Mouse (Mus musculus): ENCODE results near the gene Paox. TPM values are rescaled to one million over a fixed set of nuclear protein-coding genes. Genes with fewer than 3 reads are reported as not detected.

Gene Paox
- 20.2 and 23.5 TPM in 2 replicates for polyA plus RNA-seq (2015; fragmentation: Nextera tagmentation; extraction: Ambion mirVana)

DNA sequence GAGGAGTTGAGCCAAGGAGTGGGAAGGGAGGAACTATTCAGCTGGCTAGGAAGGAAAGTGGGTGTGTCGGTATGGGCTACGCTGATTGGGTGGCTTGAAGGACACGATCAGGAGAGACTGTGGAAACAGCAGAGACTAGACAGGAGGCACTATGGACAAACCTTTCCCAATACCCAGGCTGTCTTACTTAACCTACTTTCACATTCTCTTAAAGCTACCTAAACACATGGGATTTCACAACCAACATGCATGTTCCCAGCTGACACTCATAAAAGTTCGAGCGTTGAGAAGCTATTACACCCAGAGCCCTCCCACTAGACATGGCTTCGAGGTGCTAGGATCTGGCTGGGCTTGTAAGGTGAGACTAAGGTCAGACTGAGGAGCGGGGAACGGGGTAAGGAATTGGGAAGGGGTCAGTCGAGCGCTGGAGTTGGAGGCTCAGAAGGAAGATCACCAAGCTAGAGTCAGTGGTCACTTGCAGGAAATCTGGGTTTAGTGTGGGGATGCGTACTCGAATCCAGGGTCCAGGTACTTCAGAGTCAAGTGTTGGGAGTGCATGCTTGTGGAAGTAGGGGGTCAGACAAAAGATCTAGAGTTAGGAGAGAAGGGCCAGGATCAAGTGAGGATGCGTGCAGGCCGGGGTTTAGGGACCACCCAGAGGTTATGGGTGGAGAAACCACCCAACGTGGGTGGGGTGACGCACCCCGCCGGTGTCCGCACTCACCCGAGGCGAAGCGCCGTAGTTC is at the start of gene Paox:
Gene Paox, plus strand, starts transcription at position 217 of the 746 bp plus-strand sequence.
- Histone ChIP-seq H3K4me1 (ENCODE audit: insufficient read depth, low read length) (peaks cover 3% of the 10 kb centered on the region; the same call in 1 of the 2 replicates), H3K4me3 (ENCODE audit: low read length) (peak within 1 kb of the TSS; percentile 88), H3K27me3 (ENCODE audit: insufficient read depth, low read length) (no peaks in the 10 kb centered on the region), H3K27ac (ENCODE audit: low read length) (peak within 1 kb of the TSS; percentile 91), H3K36me3 (ENCODE audit: insufficient read depth, low read length) (peaks cover 19% of the 10 kb centered on the region), H3K9ac (replicated peaks; ENCODE audit: low read length) (peak within 1 kb of the TSS; percentile 91), H3K9me3 (ENCODE audit: low read length) (no peaks in the 10 kb centered on the region), H3K4me2 (replicated peaks; ENCODE audit: low read depth, low read length) (peak within 1 kb of the TSS; percentile 96)
- ATAC-seq (ENCODE audit: low FRiP score, low TSS enrichment) = peak; percentile 83
- 1% methylated on average over 23 of the region's 23 CpGs for WGBS

- Histone ChIP-seq H3K4me2 (replicated peaks; ENCODE audit: low read depth, low read length) (no peak overlapping the region), H3K9me3 (ENCODE audit: low read length) (no peaks in the 10 kb centered on the region), H3K27ac (ENCODE audit: low read length) (no peak overlapping the region), H3K4me3 (ENCODE audit: low read length) (no peak overlapping the region), H3K9ac (replicated peaks; ENCODE audit: low read length) (no peak overlapping the region), H3K27me3 (ENCODE audit: insufficient read depth, low read length) (peaks cover 18% of the 10 kb centered on the region), H3K36me3 (ENCODE audit: insufficient read depth, low read length) (no peaks in the 10 kb centered on the region), H3K4me1 (ENCODE audit: insufficient read depth, low read length) (0 out of 2 replicates have a peak, but pooled peaks cover 2% of the 10 kb centered on the region)
- WGBS = 64% methylated on average over 6 of the region's 6 CpGs
- no peak for ATAC-seq (ENCODE audit: low FRiP score, low TSS enrichment)
Measured at GRCm38 (mm10) chr7:140067397-140067796, 48.2 kb upstream of the Paox start.

DNA sequence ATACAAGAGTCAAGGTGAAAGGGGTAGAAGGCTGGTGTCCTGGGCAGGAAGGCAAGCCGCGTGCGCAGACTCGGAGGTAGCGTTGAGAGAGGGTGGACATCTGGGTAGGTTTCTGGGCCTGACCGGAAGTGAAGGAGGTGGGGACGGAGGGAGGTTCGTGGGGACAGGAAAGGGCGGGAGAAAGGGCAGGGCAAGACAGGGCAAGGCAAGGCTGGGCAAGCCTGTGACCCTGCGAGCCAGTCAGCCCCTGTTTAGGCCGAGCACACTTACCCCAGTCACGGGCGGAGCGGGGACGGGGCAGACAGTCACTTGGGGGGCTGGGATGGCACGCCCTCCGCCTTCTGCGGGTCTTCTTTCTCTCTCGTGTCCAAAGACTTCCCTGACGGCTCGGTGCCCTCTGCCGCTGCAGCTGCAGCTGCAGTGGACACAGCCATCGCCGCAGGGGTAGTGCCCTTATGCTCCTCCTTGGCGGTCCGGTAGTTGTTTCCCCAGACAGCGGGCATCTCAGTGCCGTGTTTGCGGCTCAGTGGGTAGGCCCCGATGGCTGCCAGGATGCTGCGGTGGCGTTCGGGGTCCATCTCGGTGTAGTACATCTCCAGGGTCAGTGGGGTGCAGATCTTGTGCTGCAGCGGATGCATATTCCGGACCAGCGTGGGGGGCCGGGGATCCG is 45.4 kb upstream of the Paox start:
- H3K9ac ChIP-seq (replicated peaks; ENCODE audit: low read length) = peak overlapping the region; percentile 65
- ATAC-seq (ENCODE audit: low FRiP score, low TSS enrichment) = peak; percentile 61; the same call in 1 of the 2 replicates
- no peaks in the 10 kb centered on the region for H3K27me3 ChIP-seq (ENCODE audit: insufficient read depth, low read length)
- 0 out of 2 replicates have a peak, but pooled peaks cover 2% of the 10 kb centered on the region for H3K4me1 ChIP-seq (ENCODE audit: insufficient read depth, low read length)
- H3K27ac ChIP-seq (ENCODE audit: low read length) = no peak overlapping the region
- 34% methylated on average over 34 of the region's 39 CpGs for WGBS
- peak overlapping the region; percentile 40 for H3K4me3 ChIP-seq (ENCODE audit: low read length)
- no peaks in the 10 kb centered on the region for H3K9me3 ChIP-seq (ENCODE audit: low read length)
- peak overlapping the region; percentile 56 for H3K4me2 ChIP-seq (replicated peaks; ENCODE audit: low read depth, low read length)
- H3K36me3 ChIP-seq (ENCODE audit: insufficient read depth, low read length) = no peaks in the 10 kb centered on the region

DNA sequence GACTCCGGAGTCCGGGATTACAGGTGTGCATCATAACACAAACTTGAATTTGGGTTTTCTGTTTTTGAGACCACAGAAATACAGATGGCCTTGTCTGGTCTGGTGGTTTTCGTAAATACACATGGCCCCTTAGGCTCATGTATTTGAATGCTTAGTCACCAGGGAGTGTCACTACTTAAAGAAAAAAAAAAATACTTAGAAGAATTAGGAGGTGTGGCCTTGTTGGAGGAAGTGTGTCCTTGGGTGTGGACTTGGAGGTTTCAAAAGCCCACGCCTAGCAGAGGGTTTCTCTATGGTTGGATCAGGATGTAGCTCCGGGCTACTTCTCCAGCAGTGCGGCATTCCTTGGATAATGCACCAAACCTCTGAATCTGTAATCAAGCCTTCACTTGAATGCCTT is 37.9 kb upstream of the Paox start:
- peaks cover 4% of the 10 kb centered on the region; the same call in 1 of the 2 replicates for H3K4me1 ChIP-seq (ENCODE audit: insufficient read depth, low read length)
- no peak overlapping the region for H3K4me3 ChIP-seq (ENCODE audit: low read length)
- H3K9me3 ChIP-seq (ENCODE audit: low read length) = no peaks in the 10 kb centered on the region
- no peak overlapping the region for H3K27ac ChIP-seq (ENCODE audit: low read length)
- ATAC-seq (ENCODE audit: low FRiP score, low TSS enrichment) = no peak
- H3K27me3 ChIP-seq (ENCODE audit: insufficient read depth, low read length) = peaks cover 37% of the 10 kb centered on the region
- no peak overlapping the region for H3K9ac ChIP-seq (replicated peaks; ENCODE audit: low read length)
- no peaks in the 10 kb centered on the region for H3K36me3 ChIP-seq (ENCODE audit: insufficient read depth, low read length)
- 77% methylated on average over 6 of the region's 6 CpGs for WGBS
- H3K4me2 ChIP-seq (replicated peaks; ENCODE audit: low read depth, low read length) = no peak overlapping the region

GRCm38 (mm10) chr7:140078711-140079110 is 36.9 kb upstream of the Paox start:
- Histone ChIP-seq H3K27ac (ENCODE audit: low read length) (no peak overlapping the region), H3K9ac (replicated peaks; ENCODE audit: low read length) (no peak overlapping the region), H3K9me3 (ENCODE audit: low read length) (no peaks in the 10 kb centered on the region), H3K4me2 (replicated peaks; ENCODE audit: low read depth, low read length) (no peak overlapping the region), H3K4me1 (ENCODE audit: insufficient read depth, low read length) (peaks cover 4% of the 10 kb centered on the region; the same call in 1 of the 2 replicates), H3K27me3 (ENCODE audit: insufficient read depth, low read length) (peaks cover 37% of the 10 kb centered on the region), H3K4me3 (ENCODE audit: low read length) (no peak overlapping the region), H3K36me3 (ENCODE audit: insufficient read depth, low read length) (no peaks in the 10 kb centered on the region)
- no peak for ATAC-seq (ENCODE audit: low FRiP score, low TSS enrichment)
- WGBS = 6% methylated on average over 5 of the region's 5 CpGs

- ATAC-seq (ENCODE audit: low FRiP score, low TSS enrichment) = peak; percentile 46; the same call in 1 of the 2 replicates
- Histone ChIP-seq H3K27me3 (ENCODE audit: insufficient read depth, low read length) (peaks cover 37% of the 10 kb centered on the region), H3K9me3 (ENCODE audit: low read length) (no peaks in the 10 kb centered on the region), H3K27ac (ENCODE audit: low read length) (no peak overlapping the region), H3K4me2 (replicated peaks; ENCODE audit: low read depth, low read length) (peak overlapping the region; percentile 40), H3K4me1 (ENCODE audit: insufficient read depth, low read length) (peaks cover 4% of the 10 kb centered on the region; the same call in 1 of the 2 replicates), H3K9ac (replicated peaks; ENCODE audit: low read length) (no peak overlapping the region), H3K4me3 (ENCODE audit: low read length) (peak overlapping the region; percentile 27; the same call in 1 of the 2 replicates), H3K36me3 (ENCODE audit: insufficient read depth, low read length) (no peaks in the 10 kb centered on the region)
- 4% methylated on average over 24 of the region's 24 CpGs for WGBS
Measured at GRCm38 (mm10) chr7:140080503-140081156, 35.0 kb upstream of the Paox start.

DNA sequence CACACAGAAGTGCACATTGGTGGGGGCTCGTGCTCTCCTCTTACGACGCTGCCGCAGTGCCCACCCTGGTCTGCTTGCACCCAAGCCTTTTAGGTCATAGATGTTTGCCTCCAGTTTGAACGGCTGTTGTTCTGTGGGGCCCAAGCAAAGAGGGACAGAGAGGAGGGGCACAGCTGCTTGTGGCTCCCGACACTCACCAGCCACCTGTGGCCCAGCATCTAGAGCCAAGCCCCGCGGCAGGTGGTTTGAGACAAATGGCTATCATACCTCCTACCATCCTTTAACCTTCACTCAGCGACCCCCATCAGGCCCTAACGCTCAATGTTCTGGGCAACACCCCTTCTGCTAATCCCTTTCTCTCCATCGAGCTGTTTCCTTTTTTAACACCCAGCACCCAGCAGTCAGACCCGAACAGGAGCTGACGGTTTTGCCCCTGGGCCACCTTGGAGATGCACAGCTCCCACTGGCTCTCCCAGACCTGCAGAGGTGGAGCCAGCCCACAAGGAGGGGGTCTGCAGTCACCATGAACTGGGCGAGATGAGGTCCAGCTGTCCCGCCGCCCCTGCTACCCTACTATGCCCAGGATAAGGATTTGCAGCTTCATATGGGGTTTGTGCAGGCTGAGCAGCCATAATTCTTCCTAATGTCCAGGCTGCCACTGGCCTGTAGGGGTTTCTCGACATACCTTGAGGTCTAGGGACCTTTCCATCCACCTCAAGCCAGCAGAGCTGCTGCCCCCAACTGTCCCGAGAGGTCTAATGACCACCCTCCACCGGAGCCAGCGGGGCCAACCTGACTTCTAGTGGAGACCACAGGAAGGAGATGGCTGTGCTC is 34.0 kb upstream of the Paox start:
- Histone ChIP-seq H3K36me3 (ENCODE audit: insufficient read depth, low read length) (no peaks in the 10 kb centered on the region), H3K4me3 (ENCODE audit: low read length) (no peak overlapping the region), H3K4me2 (replicated peaks; ENCODE audit: low read depth, low read length) (peak overlapping the region; percentile 25; the same call in 1 of the 2 replicates), H3K9me3 (ENCODE audit: low read length) (no peaks in the 10 kb centered on the region), H3K4me1 (ENCODE audit: insufficient read depth, low read length) (peaks cover 4% of the 10 kb centered on the region; the same call in 1 of the 2 replicates), H3K9ac (replicated peaks; ENCODE audit: low read length) (no peak overlapping the region), H3K27me3 (ENCODE audit: insufficient read depth, low read length) (peaks cover 37% of the 10 kb centered on the region), H3K27ac (ENCODE audit: low read length) (no peak overlapping the region)
- peak; percentile 43 for ATAC-seq (ENCODE audit: low FRiP score, low TSS enrichment)
- WGBS = 13% methylated on average over 20 of the region's 20 CpGs

- Histone ChIP-seq H3K4me3 (ENCODE audit: low read length) (no peak within 1 kb of the TSS), H3K9me3 (ENCODE audit: low read length) (no peaks in the 10 kb centered on the region), H3K36me3 (ENCODE audit: insufficient read depth, low read length) (no peaks in the 10 kb centered on the region), H3K27ac (ENCODE audit: low read length) (no peak within 1 kb of the TSS), H3K4me2 (replicated peaks; ENCODE audit: low read depth, low read length) (peak within 1 kb of the TSS; percentile 25; the same call in 1 of the 2 replicates), H3K4me1 (ENCODE audit: insufficient read depth, low read length) (peaks cover 4% of the 10 kb centered on the region; the same call in 1 of the 2 replicates), H3K9ac (replicated peaks; ENCODE audit: low read length) (no peak within 1 kb of the TSS), H3K27me3 (ENCODE audit: insufficient read depth, low read length) (peaks cover 37% of the 10 kb centered on the region)
- 4% methylated on average over 18 of the region's 18 CpGs for WGBS
- peak; percentile 72 for ATAC-seq (ENCODE audit: low FRiP score, low TSS enrichment)
Measured at GRCm38 (mm10) chr7:140082242-140082678, 33.3 kb upstream of the Paox start, which contains the start of gene Caly. Caly (minus strand) TSS chr7:140082548.

DNA sequence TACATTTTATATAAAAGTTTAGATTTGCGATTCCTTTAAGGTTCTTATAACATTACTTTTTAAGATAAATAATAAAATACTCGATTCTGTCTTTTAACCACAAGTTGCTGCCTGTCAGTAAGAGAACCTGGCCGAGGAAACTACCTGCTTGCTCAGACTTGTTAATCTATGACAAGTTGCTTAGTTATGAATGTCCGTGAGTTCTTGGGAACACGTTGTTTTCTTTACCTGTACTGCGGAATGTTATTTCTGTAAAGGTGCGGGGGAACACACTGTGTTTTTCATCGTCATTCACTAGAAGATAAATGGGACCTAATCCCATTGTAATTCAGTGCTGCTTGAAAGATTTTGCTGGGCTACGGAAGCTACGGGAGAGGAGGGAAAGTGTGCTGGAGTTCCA is 25.0 kb upstream of the Paox start:
- no peak overlapping the region for H3K9ac ChIP-seq (replicated peaks; ENCODE audit: low read length)
- H3K36me3 ChIP-seq (ENCODE audit: insufficient read depth, low read length) = no peaks in the 10 kb centered on the region
- H3K4me3 ChIP-seq (ENCODE audit: low read length) = no peak overlapping the region
- no peaks in the 10 kb centered on the region for H3K27me3 ChIP-seq (ENCODE audit: insufficient read depth, low read length)
- ATAC-seq (ENCODE audit: low FRiP score, low TSS enrichment) = no peak
- no peaks in the 10 kb centered on the region; the same call in 1 of the 2 replicates for H3K4me1 ChIP-seq (ENCODE audit: insufficient read depth, low read length)
- WGBS = 76% methylated on average over 10 of the region's 10 CpGs
- no peak overlapping the region for H3K27ac ChIP-seq (ENCODE audit: low read length)
- no peak overlapping the region for H3K4me2 ChIP-seq (replicated peaks; ENCODE audit: low read depth, low read length)
- H3K9me3 ChIP-seq (ENCODE audit: low read length) = no peaks in the 10 kb centered on the region

All from kidney, embryonic 16.5 days (tissue).